Mouse (Mus musculus): Measurements from ENCODE around the gene Dst. TPM values are rescaled to one million over a fixed set of nuclear protein-coding genes. Genes with fewer than 3 reads are reported as not detected.
A peak's percentile ranks its signal among the peaks of the same experiment; 100 is the strongest.

The Dst gene
- polyA plus RNA-seq, 1 experiment from 2014 or later: 17.9 TPM

DNA sequence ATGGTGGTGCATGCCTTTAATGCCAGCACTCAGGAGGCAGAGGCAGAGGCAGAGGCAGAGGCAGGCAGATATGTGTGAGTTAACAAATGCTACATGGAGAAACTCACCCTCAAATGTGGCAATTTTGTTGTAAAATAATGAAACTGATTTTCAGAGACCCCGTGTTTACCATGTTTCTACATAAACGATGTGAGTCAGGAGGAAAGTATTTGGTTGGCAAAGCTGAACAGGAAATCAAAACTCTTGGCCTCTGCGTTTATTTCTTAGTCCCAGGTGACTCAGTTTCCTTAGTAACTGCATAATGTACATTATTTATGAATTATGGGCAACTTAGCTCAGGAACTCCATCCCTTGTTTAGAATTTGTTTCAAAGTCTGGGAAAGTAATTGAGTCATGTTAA is 136.7 kb downstream of the Dst start:
- peaks cover 46% of the 10 kb centered on the region for H3K4me1 ChIP-seq
- no peak overlapping the region for H3K27ac ChIP-seq (replicated peaks)
- H3K27me3 ChIP-seq (replicated peaks): no peaks in the 10 kb centered on the region
- no peaks in the 10 kb centered on the region for H3K36me3 ChIP-seq
- WGBS: 60% methylated on average over 3 of the region's 3 CpGs
- H3K4me3 ChIP-seq: no peak overlapping the region
- no peaks in the 10 kb centered on the region for H3K9me3 ChIP-seq
- no peak for ATAC-seq (ENCODE audit: extremely low read depth, insufficient number of reproducible peaks, low FRiP score, low TSS enrichment)
- H3K4me2 ChIP-seq: no peak overlapping the region
- no peak overlapping the region for H3K9ac ChIP-seq

DNA sequence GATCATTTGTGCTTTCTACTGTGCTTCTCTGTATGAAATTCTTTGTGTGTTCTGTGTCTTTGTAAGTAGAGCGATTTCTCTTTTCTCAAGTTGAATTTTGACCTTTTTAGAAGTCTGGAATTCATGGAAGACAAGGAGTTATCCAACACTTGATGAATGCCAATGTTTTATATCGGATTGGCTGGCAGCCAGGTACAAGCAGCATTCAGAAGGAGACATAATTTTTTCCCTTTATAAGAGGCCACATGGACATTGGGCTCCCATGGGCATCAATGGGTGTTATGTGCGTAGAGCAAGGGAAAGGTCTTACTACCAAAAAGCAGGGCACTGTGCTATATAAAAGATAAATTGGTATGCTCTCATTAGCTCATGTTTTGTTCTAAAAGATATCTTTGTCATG is 139.3 kb downstream of the Dst start:
- WGBS: 77% methylated on average over 3 of the region's 3 CpGs
- no peak overlapping the region for H3K27ac ChIP-seq (replicated peaks)
- no peak overlapping the region for H3K9ac ChIP-seq
- H3K4me2 ChIP-seq: no peak overlapping the region
- H3K36me3 ChIP-seq: no peaks in the 10 kb centered on the region
- H3K9me3 ChIP-seq: no peaks in the 10 kb centered on the region
- no peak overlapping the region for H3K4me3 ChIP-seq
- H3K4me1 ChIP-seq: peaks cover 42% of the 10 kb centered on the region
- H3K27me3 ChIP-seq (replicated peaks): no peaks in the 10 kb centered on the region
- no peak for ATAC-seq (ENCODE audit: extremely low read depth, insufficient number of reproducible peaks, low FRiP score, low TSS enrichment)

DNA sequence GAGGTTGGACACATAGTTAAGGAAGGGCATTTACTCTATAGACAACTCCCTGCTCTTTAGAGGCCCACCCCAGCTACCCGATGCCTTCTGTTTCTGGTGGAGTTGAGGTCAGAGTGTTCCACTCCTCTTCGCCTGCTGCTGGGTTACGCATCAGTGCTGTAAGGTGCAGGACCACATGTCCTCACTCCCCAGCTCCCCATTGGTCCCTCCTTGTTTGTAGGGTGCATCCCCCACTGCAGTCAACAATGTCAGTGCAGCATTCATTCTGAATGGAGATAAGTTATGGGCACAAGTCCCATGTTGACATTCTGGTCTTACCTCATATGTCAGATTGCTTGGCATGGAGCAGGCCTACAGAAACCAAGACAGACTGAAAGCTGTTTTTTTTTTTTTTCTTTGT is 143.2 kb downstream of the Dst start:
- no peak for ATAC-seq (ENCODE audit: extremely low read depth, insufficient number of reproducible peaks, low FRiP score, low TSS enrichment)
- Histone ChIP-seq H3K27ac (replicated peaks) (no peak overlapping the region; the same call in 1 of the 2 replicates), H3K27me3 (replicated peaks) (no peaks in the 10 kb centered on the region), H3K9me3 (no peaks in the 10 kb centered on the region), H3K9ac (no peak overlapping the region), H3K4me2 (no peak overlapping the region), H3K36me3 (no peaks in the 10 kb centered on the region), H3K4me3 (no peak overlapping the region), H3K4me1 (peaks cover 62% of the 10 kb centered on the region)
- 70% methylated on average over 3 of the region's 3 CpGs for WGBS

DNA sequence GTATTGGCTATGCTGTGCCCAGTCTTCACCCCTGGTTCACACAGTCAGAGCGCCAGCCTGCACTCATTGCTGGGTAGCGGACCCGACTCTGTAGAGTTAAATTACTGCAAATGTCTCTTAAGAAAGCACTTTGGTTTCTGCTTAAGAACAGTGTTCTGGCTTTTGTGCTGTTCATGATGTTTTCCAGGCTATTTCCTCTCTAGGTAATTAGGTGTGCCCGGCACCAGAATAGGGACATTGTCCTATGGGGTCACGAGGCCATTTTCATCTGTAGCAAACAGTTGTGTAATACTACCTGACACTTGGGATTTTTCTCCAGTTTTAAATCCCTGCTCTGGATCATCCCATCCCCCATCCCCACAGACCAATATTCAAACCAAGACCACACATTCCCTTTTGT is 144.4 kb downstream of the Dst start:
- H3K27ac ChIP-seq (replicated peaks): peak overlapping the region; percentile 49; the same call in 1 of the 2 replicates
- ATAC-seq (ENCODE audit: extremely low read depth, insufficient number of reproducible peaks, low FRiP score, low TSS enrichment): no peak
- H3K4me3 ChIP-seq: no peak overlapping the region
- WGBS: 51% methylated on average over 5 of the region's 5 CpGs
- H3K9me3 ChIP-seq: no peaks in the 10 kb centered on the region
- peak overlapping the region; percentile 38 for H3K4me2 ChIP-seq
- 0 out of 2 replicates have a peak overlapping the region, but pooled peaks have one; percentile 28 for H3K9ac ChIP-seq
- H3K36me3 ChIP-seq: no peaks in the 10 kb centered on the region
- H3K27me3 ChIP-seq (replicated peaks): no peaks in the 10 kb centered on the region
- peaks cover 52% of the 10 kb centered on the region for H3K4me1 ChIP-seq

DNA sequence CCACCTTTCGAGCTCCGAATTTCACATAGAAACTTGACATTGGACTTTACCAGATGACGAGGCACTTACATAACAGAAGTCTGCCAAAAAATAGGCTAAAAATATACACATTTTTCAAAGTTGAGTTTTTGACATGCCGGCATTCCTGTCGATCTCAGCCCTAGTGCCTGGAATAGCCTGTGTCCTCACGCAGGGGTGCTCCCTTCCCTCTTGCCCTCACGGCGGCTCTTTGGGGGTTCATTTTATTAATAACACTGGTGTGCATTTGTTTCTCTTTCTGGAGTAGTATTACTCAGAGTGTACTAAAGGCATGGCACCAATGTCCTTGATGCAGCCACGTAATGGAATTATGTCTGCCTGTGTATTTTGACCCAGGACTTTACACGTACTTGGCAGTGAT is 146.9 kb downstream of the Dst start:
- peaks cover 51% of the 10 kb centered on the region for H3K4me1 ChIP-seq
- no peaks in the 10 kb centered on the region for H3K36me3 ChIP-seq
- ATAC-seq (ENCODE audit: extremely low read depth, insufficient number of reproducible peaks, low FRiP score, low TSS enrichment): no peak
- H3K27ac ChIP-seq (replicated peaks): no peak overlapping the region
- no peak overlapping the region for H3K4me3 ChIP-seq
- H3K9ac ChIP-seq: no peak overlapping the region
- 56% methylated on average over 10 of the region's 10 CpGs for WGBS
- H3K9me3 ChIP-seq: 0 out of 2 replicates have a peak, but pooled peaks cover 2% of the 10 kb centered on the region
- no peaks in the 10 kb centered on the region for H3K27me3 ChIP-seq (replicated peaks)
- H3K4me2 ChIP-seq: 0 out of 2 replicates have a peak overlapping the region, but pooled peaks have one; percentile 1

DNA sequence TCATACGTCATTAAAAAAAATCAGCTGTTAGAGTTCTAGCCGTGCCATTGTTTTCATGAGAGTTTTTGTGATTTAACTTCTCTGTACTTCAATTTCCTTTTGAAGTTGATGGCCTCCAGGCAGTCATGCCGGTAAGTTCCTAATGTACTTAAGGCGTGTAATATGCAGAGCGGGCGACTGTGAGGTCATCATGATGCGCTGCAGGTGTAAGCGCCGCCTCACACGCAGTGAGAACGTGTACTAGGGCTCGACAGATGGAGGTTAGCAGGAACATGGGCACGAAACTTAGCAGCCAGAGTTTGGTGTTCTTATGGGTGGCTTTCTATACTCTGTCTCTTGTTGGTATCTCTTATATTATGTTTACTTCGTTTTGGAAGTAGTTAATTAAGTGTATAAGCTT is 148.6 kb downstream of the Dst start:
- Histone ChIP-seq H3K27ac (replicated peaks) (no peak overlapping the region), H3K4me1 (peaks cover 56% of the 10 kb centered on the region), H3K9me3 (0 out of 2 replicates have a peak, but pooled peaks cover 2% of the 10 kb centered on the region), H3K4me2 (no peak overlapping the region), H3K9ac (no peak overlapping the region), H3K4me3 (no peak overlapping the region), H3K36me3 (no peaks in the 10 kb centered on the region), H3K27me3 (replicated peaks) (no peaks in the 10 kb centered on the region)
- 90% methylated on average over 14 of the region's 14 CpGs for WGBS
- ATAC-seq (ENCODE audit: extremely low read depth, insufficient number of reproducible peaks, low FRiP score, low TSS enrichment): no peak

DNA sequence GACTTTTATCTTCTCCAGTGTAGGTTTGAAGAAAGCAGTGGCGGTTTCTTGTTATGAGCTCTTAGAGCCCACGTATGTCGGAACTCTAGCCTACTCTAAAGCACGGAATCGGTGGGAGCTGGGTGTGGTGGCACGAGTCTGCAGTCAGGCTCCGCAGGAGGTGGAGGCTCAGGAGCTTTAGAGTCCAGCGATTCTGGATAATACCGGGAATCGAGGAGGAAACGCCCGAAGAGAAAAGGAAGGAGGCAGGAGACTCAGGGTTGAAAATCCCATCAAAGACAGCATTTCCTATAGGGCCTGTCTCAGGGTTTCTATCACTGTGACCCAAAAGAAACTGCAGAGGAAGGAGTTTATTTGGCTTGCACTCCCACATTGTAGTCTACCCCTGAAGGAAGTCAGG is 151.2 kb downstream of the Dst start:
- ATAC-seq (ENCODE audit: extremely low read depth, insufficient number of reproducible peaks, low FRiP score, low TSS enrichment): no peak
- Histone ChIP-seq H3K9me3 (0 out of 2 replicates have a peak, but pooled peaks cover 2% of the 10 kb centered on the region), H3K27ac (replicated peaks) (no peak overlapping the region), H3K36me3 (no peaks in the 10 kb centered on the region), H3K4me3 (no peak overlapping the region), H3K4me2 (no peak overlapping the region), H3K9ac (no peak overlapping the region), H3K4me1 (peaks cover 44% of the 10 kb centered on the region), H3K27me3 (replicated peaks) (no peaks in the 10 kb centered on the region)
- 78% methylated on average over 12 of the region's 12 CpGs for WGBS

DNA sequence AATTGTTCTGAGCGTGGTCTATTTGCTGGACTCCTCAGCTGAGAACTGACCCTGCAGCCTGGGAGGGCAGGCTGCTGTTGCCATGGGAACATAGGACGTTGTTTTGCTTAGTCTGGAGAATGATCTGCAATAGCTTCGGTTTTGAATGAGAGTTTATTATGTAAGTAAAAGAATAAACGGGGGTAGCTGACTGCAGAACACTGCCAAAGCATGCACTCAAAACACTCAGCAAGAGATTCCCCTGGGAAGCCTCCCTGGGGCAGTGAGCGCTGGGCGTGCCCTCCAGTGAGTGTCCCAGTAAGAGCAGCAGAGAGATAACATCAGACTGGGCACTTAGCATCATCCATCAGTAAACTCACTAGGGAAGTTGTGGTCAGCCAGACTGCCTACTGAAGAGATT is 152.4 kb downstream of the Dst start:
- Histone ChIP-seq H3K36me3 (no peaks in the 10 kb centered on the region), H3K9ac (peak overlapping the region; percentile 50; the same call in 1 of the 2 replicates), H3K4me1 (peaks cover 45% of the 10 kb centered on the region), H3K27ac (replicated peaks) (0 out of 2 replicates have a peak overlapping the region, but pooled peaks have one; percentile 5), H3K4me3 (no peak overlapping the region), H3K9me3 (0 out of 2 replicates have a peak, but pooled peaks cover 2% of the 10 kb centered on the region), H3K27me3 (replicated peaks) (no peaks in the 10 kb centered on the region), H3K4me2 (peak overlapping the region; percentile 38)
- ATAC-seq (ENCODE audit: extremely low read depth, insufficient number of reproducible peaks, low FRiP score, low TSS enrichment): no peak
- WGBS: 13% methylated on average over 6 of the region's 6 CpGs

DNA sequence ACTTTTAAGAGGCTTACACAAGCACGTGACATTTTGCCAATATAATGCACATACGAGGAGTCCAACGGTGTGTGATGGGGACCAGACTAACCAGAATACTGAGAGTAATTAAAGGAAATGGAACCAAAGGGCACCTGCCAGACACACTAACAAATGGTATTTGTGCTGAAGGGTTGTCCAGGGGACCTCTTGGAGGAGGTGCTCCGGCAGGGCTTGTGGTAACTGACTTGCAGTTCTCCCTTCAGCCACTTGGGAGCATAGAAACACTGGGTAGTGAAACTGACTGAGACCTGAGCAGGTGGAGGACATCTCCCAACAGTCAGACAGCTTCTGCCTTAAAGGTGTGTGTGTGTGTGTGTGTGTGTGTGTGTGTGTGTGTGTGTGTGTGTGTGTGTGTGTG is 153.1 kb downstream of the Dst start:
- Histone ChIP-seq H3K27me3 (replicated peaks) (no peaks in the 10 kb centered on the region), H3K4me3 (no peak overlapping the region), H3K9me3 (0 out of 2 replicates have a peak, but pooled peaks cover 2% of the 10 kb centered on the region), H3K27ac (replicated peaks) (no peak overlapping the region), H3K4me1 (peaks cover 42% of the 10 kb centered on the region), H3K4me2 (peak overlapping the region; percentile 38), H3K36me3 (no peaks in the 10 kb centered on the region), H3K9ac (no peak overlapping the region)
- 26% methylated on average over 4 of the region's 4 CpGs for WGBS
- ATAC-seq (ENCODE audit: extremely low read depth, insufficient number of reproducible peaks, low FRiP score, low TSS enrichment): no peak

DNA sequence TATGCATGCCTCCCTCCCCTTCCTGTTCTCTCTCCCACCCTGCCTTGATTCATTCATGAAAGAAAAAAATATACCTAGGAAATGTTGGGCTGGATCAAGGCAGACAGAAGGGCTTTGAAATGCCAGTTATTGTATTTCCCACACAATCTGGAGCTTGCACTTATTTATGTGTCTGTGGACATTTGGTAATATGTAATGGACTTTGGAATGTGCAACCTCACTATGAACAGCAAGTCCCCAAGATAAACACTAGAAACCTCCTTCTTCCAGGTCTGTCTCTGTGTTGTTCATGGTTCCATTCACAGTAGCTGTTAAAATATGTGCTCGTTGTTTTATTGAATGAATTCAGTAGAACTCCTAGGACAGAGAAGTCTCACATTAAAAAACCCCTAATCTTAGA is 153.8 kb downstream of the Dst start:
- WGBS: 73% methylated on average over 1 of the region's 1 CpGs
- H3K27ac ChIP-seq (replicated peaks): no peak overlapping the region
- H3K4me1 ChIP-seq: peaks cover 38% of the 10 kb centered on the region
- no peak overlapping the region for H3K4me3 ChIP-seq
- no peak for ATAC-seq (ENCODE audit: extremely low read depth, insufficient number of reproducible peaks, low FRiP score, low TSS enrichment)
- no peak overlapping the region for H3K4me2 ChIP-seq
- 0 out of 2 replicates have a peak, but pooled peaks cover 2% of the 10 kb centered on the region for H3K9me3 ChIP-seq
- no peaks in the 10 kb centered on the region for H3K27me3 ChIP-seq (replicated peaks)
- no peaks in the 10 kb centered on the region for H3K36me3 ChIP-seq
- H3K9ac ChIP-seq: no peak overlapping the region

DNA sequence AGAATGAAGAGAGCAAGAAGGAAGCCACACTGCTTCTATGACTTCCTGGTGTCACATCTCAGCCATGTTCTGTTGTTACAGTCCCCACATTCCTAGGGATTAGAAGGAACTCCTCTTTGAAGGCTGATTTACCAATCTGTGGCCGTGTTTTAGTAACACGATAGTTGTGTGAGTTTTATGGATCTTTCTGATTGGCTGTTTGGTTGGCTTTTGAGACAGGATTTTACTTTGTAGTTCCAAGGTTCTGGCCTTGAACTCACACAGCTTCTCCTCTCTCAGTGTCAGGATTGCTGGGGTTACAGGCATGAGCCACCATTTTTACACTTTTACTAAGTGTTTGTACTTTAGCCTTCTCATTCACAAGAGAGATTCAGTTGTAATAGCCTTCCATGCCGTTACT is 155.9 kb downstream of the Dst start:
- Histone ChIP-seq H3K9ac (no peak overlapping the region), H3K36me3 (no peaks in the 10 kb centered on the region), H3K4me2 (no peak overlapping the region), H3K4me3 (no peak overlapping the region), H3K9me3 (0 out of 2 replicates have a peak, but pooled peaks cover 2% of the 10 kb centered on the region), H3K4me1 (peaks cover 46% of the 10 kb centered on the region), H3K27ac (replicated peaks) (no peak overlapping the region), H3K27me3 (replicated peaks) (no peaks in the 10 kb centered on the region)
- 60% methylated on average over 3 of the region's 3 CpGs for WGBS
- no peak for ATAC-seq (ENCODE audit: extremely low read depth, insufficient number of reproducible peaks, low FRiP score, low TSS enrichment)

DNA sequence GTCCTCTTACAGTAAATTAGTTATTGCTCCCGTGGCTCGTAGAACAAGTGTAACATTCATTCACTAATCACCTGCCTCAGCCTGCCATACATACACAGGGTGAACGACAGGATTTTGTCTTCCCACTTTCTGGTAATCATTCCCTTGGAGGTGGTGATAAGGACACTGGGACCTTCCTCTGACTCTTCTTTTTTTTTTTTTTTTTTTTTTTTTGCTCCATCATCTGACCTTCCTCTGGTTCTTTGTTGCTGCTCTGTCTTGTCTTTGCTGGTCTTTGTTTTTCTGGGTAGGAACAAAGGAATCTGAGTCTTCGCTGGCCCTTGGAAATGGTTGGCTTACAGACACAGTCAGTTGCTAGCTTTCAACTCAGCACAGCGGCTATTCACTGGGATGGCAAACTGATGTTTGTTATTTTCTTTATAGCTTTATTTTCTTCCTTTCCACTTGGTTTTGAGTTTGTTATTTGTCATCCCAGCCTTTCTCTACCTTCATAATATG is 157.6 kb downstream of the Dst start:
- Histone ChIP-seq H3K4me2 (no peak overlapping the region), H3K27me3 (replicated peaks) (no peaks in the 10 kb centered on the region), H3K27ac (replicated peaks) (peak overlapping the region; percentile 73), H3K36me3 (no peaks in the 10 kb centered on the region), H3K9ac (no peak overlapping the region), H3K4me3 (no peak overlapping the region), H3K9me3 (no peaks in the 10 kb centered on the region), H3K4me1 (peaks cover 52% of the 10 kb centered on the region)
- no peak for ATAC-seq (ENCODE audit: extremely low read depth, insufficient number of reproducible peaks, low FRiP score, low TSS enrichment)
- 52% methylated on average over 5 of the region's 5 CpGs for WGBS

All from heart, embryonic 13.5 days (tissue).